Mouse (Mus musculus) layer of hippocampus, postnatal 10 days (tissue): ENCODE measurements around the gene Fbxo42. TPM values are rescaled to one million over a fixed set of nuclear protein-coding genes. Genes with fewer than 3 reads are reported as not detected.

Source experiments
- DNase-seq, 2 experiments: peaks; one replicate each; pipeline ENCODE4 v3.0.0; 2021; ENCODE audit warnings: low spot score in 2 of 2
- total RNA-seq, 2 experiments: library from RNA; stranded (reverse); gene quantifications; 2 replicates each; pipeline ENCODE4 v1.2.3; 2021

Gene Fbxo42
- total RNA-seq, 2 experiments from 2014 or later = 28.6 to 33.0 TPM

GRCm38 (mm10) chr4:141165744-141166292 lies 18.1 kb downstream of the Fbxo42 start:
- DNase-seq = no peak

- no peak for DNase-seq
Observed at GRCm38 (mm10) chr4:141167156-141167555, 19.4 kb downstream of the Fbxo42 start.

- no peak for DNase-seq
Observed at GRCm38 (mm10) chr4:141172121-141172520, 24.4 kb downstream of the Fbxo42 start.

GRCm38 (mm10) chr4:141175783-141176182 lies 28.1 kb downstream of the Fbxo42 start:
- DNase-seq = no peak

- DNase-seq = no peak
Observed at GRCm38 (mm10) chr4:141176328-141176838, 28.7 kb downstream of the Fbxo42 start.

GRCm38 (mm10) chr4:141178500-141178899 lies 30.8 kb downstream of the Fbxo42 start:
- DNase-seq = no peak

GRCm38 (mm10) chr4:141180831-141181230 lies 33.1 kb downstream of the Fbxo42 start:
- DNase-seq = no peak

GRCm38 (mm10) chr4:141181981-141182380 lies 34.3 kb downstream of the Fbxo42 start:
- no peak for DNase-seq

GRCm38 (mm10) chr4:141183932-141184331 lies 36.2 kb downstream of the Fbxo42 start:
- no peak for DNase-seq

- DNase-seq = no peak
Observed at GRCm38 (mm10) chr4:141184426-141184825, 36.7 kb downstream of the Fbxo42 start.

- DNase-seq = no peak
Observed at GRCm38 (mm10) chr4:141186923-141187836, 39.5 kb downstream of the Fbxo42 start.

- DNase-seq = no peak
Observed at GRCm38 (mm10) chr4:141191294-141191693, 43.6 kb downstream of the Fbxo42 start.

GRCm38 (mm10) chr4:141194553-141194952 lies 46.8 kb downstream of the Fbxo42 start:
- no peak for DNase-seq

GRCm38 (mm10) chr4:141196981-141197685 lies 49.4 kb downstream of the Fbxo42 start:
- no peak for DNase-seq

- DNase-seq = no peak
Observed at GRCm38 (mm10) chr4:141197686-141198035, 49.9 kb downstream of the Fbxo42 start.

GRCm38 (mm10) chr4:141200906-141201305 lies 53.2 kb downstream of the Fbxo42 start:
- no peak for DNase-seq

- DNase-seq = no peak
Observed at GRCm38 (mm10) chr4:141202192-141202591, 54.5 kb downstream of the Fbxo42 start.

- DNase-seq = peak; percentile 50 to 64
Observed at GRCm38 (mm10) chr4:141204580-141205061, 56.9 kb downstream of the Fbxo42 start.

- DNase-seq = no peak
Observed at GRCm38 (mm10) chr4:141207081-141207480, 59.4 kb downstream of the Fbxo42 start.

- no peak for DNase-seq
Observed at GRCm38 (mm10) chr4:141210524-141211219, 63.0 kb downstream of the Fbxo42 start.

GRCm38 (mm10) chr4:141211646-141212045 lies 63.9 kb downstream of the Fbxo42 start:
- no peak for DNase-seq
